Mouse (Mus musculus): Measurements from ENCODE around the gene Chst14. TPM values are rescaled to one million over a fixed set of nuclear protein-coding genes. Genes with fewer than 3 reads are reported as not detected.

The Chst14 gene
- total and polyA plus RNA-seq, 3 experiments: 7.8 to 10.4 (median 8.2) TPM

DNA sequence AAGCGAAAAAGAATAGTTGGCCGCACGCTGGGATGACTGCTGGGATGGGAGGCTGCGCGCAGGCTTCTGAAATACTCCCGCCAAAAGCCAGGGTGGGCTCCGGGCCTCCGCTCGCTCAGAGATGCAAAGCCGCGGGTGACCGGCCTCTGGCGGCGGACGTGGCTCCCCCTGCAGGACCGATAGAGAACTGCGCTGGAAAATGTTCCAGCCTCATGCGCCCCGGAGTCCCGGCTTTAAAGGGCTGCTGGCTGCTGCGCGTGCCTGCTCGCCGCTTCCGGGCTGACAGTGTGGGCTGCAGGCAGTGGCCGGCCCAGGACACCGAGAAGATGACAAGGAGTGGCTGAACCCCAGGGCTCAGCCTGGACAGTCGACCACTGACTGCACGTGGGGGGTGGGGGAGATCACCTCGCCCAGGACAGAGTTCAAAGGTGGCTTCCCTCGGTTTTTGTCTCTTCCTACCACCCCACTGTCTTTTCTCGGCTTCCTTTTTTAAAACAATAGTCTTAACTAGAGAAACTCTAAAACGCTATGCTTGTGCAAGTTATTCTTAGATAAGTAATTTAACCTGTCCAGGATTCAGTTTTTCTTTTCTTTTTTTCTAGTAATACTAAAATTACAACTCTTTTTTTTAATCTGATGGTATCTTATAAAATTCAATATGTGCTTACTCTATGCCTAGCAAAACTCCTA is 46.5 kb downstream of the Chst14 start:
- intact Hi-C loops (cut with DNase I): loop anchor here (1.0 to 10.0 kb wide), 4 partner anchors 70 to 338 kb away; partner anchors contain the start of genes Ivd and Knstrn
- no peaks in the 10 kb centered on the region for H3K79me2 ChIP-seq (replicated peaks; ENCODE audit: control insufficient read depth, insufficient read depth, low read length)
- H3K27me3 ChIP-seq (ENCODE audit: control insufficient read depth, insufficient read depth, low read length): no peaks in the 10 kb centered on the region
- peak; percentile 89 to 91 for DNase-seq
- TF ChIP-seq EP300 (IDR thresholded peaks at IDR 0.05; ENCODE audit: insufficient read depth, low read depth, low read length) (0 out of 2 replicates have a peak, but pooled peaks have one; percentile 25), POLR2A (IDR thresholded peaks at IDR 0.05; ENCODE audit: insufficient read depth, low read depth, low read length) (no peak), CTCF (IDR thresholded peaks at IDR 0.05) (0 out of 2 replicates have a peak, but pooled peaks have one; percentile 100)
- peak overlapping the region; percentile 38 for H3K4me3 ChIP-seq
- no peaks in the 10 kb centered on the region for H3K36me3 ChIP-seq (ENCODE audit: control insufficient read depth, insufficient read depth, low read length)
- H3K27ac ChIP-seq: no peak overlapping the region
- H3K4me1 ChIP-seq (ENCODE audit: control insufficient read depth, insufficient read depth, low read length): peaks cover 3% of the 10 kb centered on the region; the same call in 1 of the 2 replicates
- WGBS: 2% methylated on average over 33 of the region's 33 CpGs
- H3K9ac ChIP-seq (ENCODE audit: low read depth, low read length): peak overlapping the region; percentile 48

DNA sequence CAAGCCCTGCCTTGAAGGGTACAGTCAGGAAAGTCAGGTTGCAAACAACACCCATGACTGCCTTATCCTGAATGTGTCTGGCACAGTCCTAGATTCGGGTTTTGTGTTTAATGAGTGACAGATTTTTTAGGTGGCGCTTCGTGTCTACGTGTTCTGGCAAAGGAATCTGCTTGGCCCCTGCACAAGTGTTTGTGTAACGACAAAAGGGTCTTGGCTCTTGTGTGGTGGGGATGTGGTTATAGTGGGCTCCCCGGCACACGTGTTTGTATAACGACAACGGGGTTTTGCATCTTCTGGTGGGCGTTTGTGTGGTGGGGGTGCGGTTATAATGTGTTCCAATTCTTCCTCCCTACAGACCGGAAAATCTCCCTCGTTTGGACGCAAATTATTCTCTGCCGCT is 49.6 kb downstream of the Chst14 start:
- intact Hi-C loops (cut with DNase I): loop anchor here (5.0 to 10.0 kb wide), 3 partner anchors 41 to 341 kb away; partner anchors contain the start of gene Knstrn
- Histone ChIP-seq H3K27ac (peak overlapping the region; percentile 75), H3K36me3 (ENCODE audit: control insufficient read depth, insufficient read depth, low read length) (no peaks in the 10 kb centered on the region), H3K27me3 (ENCODE audit: control insufficient read depth, insufficient read depth, low read length) (no peaks in the 10 kb centered on the region), H3K9ac (ENCODE audit: low read depth, low read length) (peak overlapping the region; percentile 82), H3K79me2 (replicated peaks; ENCODE audit: control insufficient read depth, insufficient read depth, low read length) (no peaks in the 10 kb centered on the region), H3K4me3 (peak overlapping the region; percentile 58), H3K4me1 (ENCODE audit: control insufficient read depth, insufficient read depth, low read length) (peaks cover 3% of the 10 kb centered on the region; the same call in 1 of the 2 replicates)
- 3% methylated on average over 15 of the region's 15 CpGs for WGBS
- DNase-seq: no peak
- TF ChIP-seq EP300 (IDR thresholded peaks at IDR 0.05; ENCODE audit: insufficient read depth, low read depth, low read length): no peak
- no peak for TF ChIP-seq POLR2A (IDR thresholded peaks at IDR 0.05; ENCODE audit: insufficient read depth, low read depth, low read length)

DNA sequence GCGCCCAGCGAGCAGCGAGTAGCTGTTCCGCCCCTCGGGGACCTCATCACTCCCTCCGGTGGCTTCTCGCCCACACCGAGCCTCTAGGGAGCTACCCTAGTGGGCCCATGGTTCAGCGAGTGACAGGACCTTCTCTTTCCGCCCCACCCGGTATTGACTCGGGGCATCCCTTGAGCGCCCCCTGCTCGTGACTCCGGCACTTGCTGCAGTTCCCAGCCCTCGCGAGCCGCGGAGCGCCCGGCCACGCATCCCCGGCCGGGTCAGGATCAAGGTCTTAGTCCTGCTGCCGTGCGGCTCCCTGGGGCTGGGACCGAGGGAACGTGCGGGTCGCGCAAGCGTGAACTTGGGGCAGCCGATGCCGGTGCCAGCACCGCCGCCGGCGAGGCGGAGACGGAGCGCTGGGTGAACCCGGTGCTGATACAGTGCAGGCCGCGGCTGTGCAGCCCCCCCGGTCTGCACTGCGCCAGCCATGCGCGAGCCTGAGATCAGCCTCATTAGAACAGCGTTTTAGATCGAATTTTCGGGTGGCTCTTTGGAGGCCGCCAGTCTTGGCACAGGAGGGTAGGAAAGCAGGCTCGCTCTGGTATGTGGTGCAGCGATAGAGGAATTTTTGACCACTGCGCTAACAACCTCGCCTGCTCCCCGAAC is 50.1 kb downstream of the Chst14 start:
- TF ChIP-seq EP300 (IDR thresholded peaks at IDR 0.05; ENCODE audit: insufficient read depth, low read depth, low read length) (0 out of 2 replicates have a peak, but pooled peaks have one; percentile 53), POLR2A (IDR thresholded peaks at IDR 0.05; ENCODE audit: insufficient read depth, low read depth, low read length) (no peak), CTCF (IDR thresholded peaks at IDR 0.05) (peak; percentile 95)
- Histone ChIP-seq H3K4me3 (peak overlapping the region; percentile 58), H3K9ac (ENCODE audit: low read depth, low read length) (peak overlapping the region; percentile 93), H3K36me3 (ENCODE audit: control insufficient read depth, insufficient read depth, low read length) (no peaks in the 10 kb centered on the region), H3K27me3 (ENCODE audit: control insufficient read depth, insufficient read depth, low read length) (no peaks in the 10 kb centered on the region), H3K27ac (peak overlapping the region; percentile 75), H3K79me2 (replicated peaks; ENCODE audit: control insufficient read depth, insufficient read depth, low read length) (no peaks in the 10 kb centered on the region), H3K4me1 (ENCODE audit: control insufficient read depth, insufficient read depth, low read length) (peaks cover 3% of the 10 kb centered on the region; the same call in 1 of the 2 replicates)
- 2% methylated on average over 57 of the region's 57 CpGs for WGBS
- peak; percentile 92 to 94 for DNase-seq
- intact Hi-C loops (cut with DNase I): loop anchor here (5.0 to 10.0 kb wide), 3 partner anchors 41 to 342 kb away; partner anchors contain the start of gene Knstrn

- Histone ChIP-seq H3K4me1 (ENCODE audit: control insufficient read depth, insufficient read depth, low read length) (peaks cover 3% of the 10 kb centered on the region; the same call in 1 of the 2 replicates), H3K9ac (ENCODE audit: low read depth, low read length) (no peak overlapping the region), H3K79me2 (replicated peaks; ENCODE audit: control insufficient read depth, insufficient read depth, low read length) (no peaks in the 10 kb centered on the region), H3K4me3 (peak overlapping the region; percentile 58), H3K27me3 (ENCODE audit: control insufficient read depth, insufficient read depth, low read length) (no peaks in the 10 kb centered on the region), H3K36me3 (ENCODE audit: control insufficient read depth, insufficient read depth, low read length) (no peaks in the 10 kb centered on the region), H3K27ac (no peak overlapping the region; the same call in 1 of the 2 replicates)
- WGBS: 33% methylated on average over 5 of the region's 5 CpGs
- no peak for TF ChIP-seq CTCF (IDR thresholded peaks at IDR 0.05)
- TF ChIP-seq EP300 (IDR thresholded peaks at IDR 0.05; ENCODE audit: insufficient read depth, low read depth, low read length): no peak
- no peak for TF ChIP-seq POLR2A (IDR thresholded peaks at IDR 0.05; ENCODE audit: insufficient read depth, low read depth, low read length)
- intact Hi-C loops (cut with DNase I): loop anchor here (5.0 to 10.0 kb wide), 3 partner anchors 40 to 342 kb away; partner anchors contain the start of gene Knstrn
- no peak for DNase-seq
Observed at GRCm38 (mm10) chr2:118976941-118977340, 50.6 kb downstream of the Chst14 start.

- Histone ChIP-seq H3K36me3 (ENCODE audit: control insufficient read depth, insufficient read depth, low read length) (no peaks in the 10 kb centered on the region), H3K27me3 (ENCODE audit: control insufficient read depth, insufficient read depth, low read length) (no peaks in the 10 kb centered on the region), H3K4me3 (no peak overlapping the region), H3K4me1 (ENCODE audit: control insufficient read depth, insufficient read depth, low read length) (peaks cover 3% of the 10 kb centered on the region; the same call in 1 of the 2 replicates), H3K27ac (no peak overlapping the region), H3K9ac (ENCODE audit: low read depth, low read length) (no peak overlapping the region), H3K79me2 (replicated peaks; ENCODE audit: control insufficient read depth, insufficient read depth, low read length) (no peaks in the 10 kb centered on the region)
- no peak for DNase-seq
- TF ChIP-seq CTCF (IDR thresholded peaks at IDR 0.05) (peak; percentile 15; the same call in 1 of the 2 replicates), EP300 (IDR thresholded peaks at IDR 0.05; ENCODE audit: insufficient read depth, low read depth, low read length) (no peak)
- WGBS: 51% methylated on average over 6 of the region's 6 CpGs
- intact Hi-C loops (cut with DNase I): loop anchor here (5.0 to 10.0 kb wide), 3 partner anchors 39 to 343 kb away; partner anchors contain the start of gene Knstrn
Observed at GRCm38 (mm10) chr2:118978064-118978463, 51.8 kb downstream of the Chst14 start.

Other genes starting within 250 kb of the Chst14 start
- 1 to 10 TPM; 1.3 to 2.5 TPM for gene Ankrd63, start 222.5 kb upstream of the Chst14 start, total RNA-seq (2021)
- gene Ankrd63, start 222.5 kb upstream of the Chst14 start, polyA plus RNA-seq (2012; rRNA removed): 1.1 and 3.5 TPM in 2 replicates
- gene Plcb2, start 198.1 kb upstream of the Chst14 start, total RNA-seq (2021): 1 to 10 TPM; 2.5 to 2.6 TPM
- gene Plcb2, start 198.1 kb upstream of the Chst14 start, polyA plus RNA-seq (2012; rRNA removed): 2.4 and 2.7 TPM in 2 replicates
- gene Inafm2, start 180.7 kb upstream of the Chst14 start, total RNA-seq (2021): 10 to 100 TPM; 31.8 to 34.9 TPM
- 8.8 and 16.3 TPM in 2 replicates for gene Inafm2, start 180.7 kb upstream of the Chst14 start, polyA plus RNA-seq (2012; rRNA removed)
- gene Ccdc9b, start 163.8 kb upstream of the Chst14 start, total RNA-seq (2021): 10 to 100 TPM; 24.3 to 26.4 TPM
- gene Ccdc9b, start 163.8 kb upstream of the Chst14 start, polyA plus RNA-seq (2012; rRNA removed): 15.1 and 21.7 TPM in 2 replicates
- gene Phgr1, start 153.7 kb upstream of the Chst14 start, total RNA-seq (2021): not detected
- not detected in 2 replicates for gene Phgr1, start 153.7 kb upstream of the Chst14 start, polyA plus RNA-seq (2012; rRNA removed)
- gene Disp2, start 146.8 kb upstream of the Chst14 start, total RNA-seq (2021): under 1 TPM in 1 of 2 experiments, not detected in 1; 0.11 TPM
- 0.39 and 0.53 TPM in 2 replicates for gene Disp2, start 146.8 kb upstream of the Chst14 start, polyA plus RNA-seq (2012; rRNA removed)
- under 1 TPM; 0.64 to 0.68 TPM for gene Knstrn, start 112.5 kb upstream of the Chst14 start, total RNA-seq (2021)
- gene Knstrn, start 112.5 kb upstream of the Chst14 start, polyA plus RNA-seq (2012; rRNA removed): 0.23 and 0.59 TPM in 2 replicates
- 100 to 1,000 TPM; 356 to 463 TPM for gene Ivd, start 64.5 kb upstream of the Chst14 start, total RNA-seq (2021)
- gene Ivd, start 64.5 kb upstream of the Chst14 start, polyA plus RNA-seq (2012; rRNA removed): 215 and 327 TPM in 2 replicates
- 10 to 100 TPM; 14.8 to 20.1 TPM for gene Bahd1, start 26.1 kb upstream of the Chst14 start, total RNA-seq (2021)
- 9.5 and 9.9 TPM in 2 replicates for gene Bahd1, start 26.1 kb upstream of the Chst14 start, polyA plus RNA-seq (2012; rRNA removed)
- 10 to 100 TPM in 1 of 2 experiments, 1 to 10 TPM in 1; 9.7 to 10.9 TPM for gene Ccdc32, start 102.9 kb downstream of the Chst14 start, total RNA-seq (2021)
- 5.2 and 10.8 TPM in 2 replicates for gene Ccdc32, start 102.9 kb downstream of the Chst14 start, polyA plus RNA-seq (2012; rRNA removed)
- gene Rpusd2, start 108.3 kb downstream of the Chst14 start, total RNA-seq (2021): 1 to 10 TPM; 4.1 to 5.1 TPM
- gene Rpusd2, start 108.3 kb downstream of the Chst14 start, polyA plus RNA-seq (2012; rRNA removed): 3.4 and 5.7 TPM in 2 replicates
- gene Knl1, start 120.6 kb downstream of the Chst14 start, total RNA-seq (2021): under 1 TPM; 0.39 to 0.48 TPM
- gene Knl1, start 120.6 kb downstream of the Chst14 start, polyA plus RNA-seq (2012; rRNA removed): 0.02 and 0.06 TPM in 2 replicates
- gene Rad51, start 186.3 kb downstream of the Chst14 start, total RNA-seq (2021): under 1 TPM; 0.44 to 0.48 TPM
- gene Rad51, start 186.3 kb downstream of the Chst14 start, polyA plus RNA-seq (2012; rRNA removed): 0.70 and 1.0 TPM in 2 replicates
- 10 to 100 TPM; 20.0 to 20.1 TPM for gene Rmdn3, start 230.5 kb downstream of the Chst14 start, total RNA-seq (2021)
- gene Rmdn3, start 230.5 kb downstream of the Chst14 start, polyA plus RNA-seq (2012; rRNA removed): 9.0 and 12.4 TPM in 2 replicates
- 10 to 100 TPM in 1 of 2 experiments, 1 to 10 TPM in 1; 8.0 to 10.2 TPM for gene Gchfr, start 241.3 kb downstream of the Chst14 start, total RNA-seq (2021)
- gene Gchfr, start 241.3 kb downstream of the Chst14 start, polyA plus RNA-seq (2012; rRNA removed): 19.3 and 28.8 TPM in 2 replicates
- not detected for gene Gm14137, start 248.0 kb downstream of the Chst14 start, total RNA-seq (2021)
- gene Gm14137, start 248.0 kb downstream of the Chst14 start, polyA plus RNA-seq (2012; rRNA removed): 0.04 TPM in 1 of 2 replicates, not detected in the other

Data from heart, adult 2 months (tissue).